Mouse (Mus musculus): ENCODE measurements at regions not wholly inside any gene's neighbourhood (a gene's known extent, or its start where the extent isn't known, plus 50 kb on each side); places are given as distances from the start of the nearest gene placed in this dataset.

DNA sequence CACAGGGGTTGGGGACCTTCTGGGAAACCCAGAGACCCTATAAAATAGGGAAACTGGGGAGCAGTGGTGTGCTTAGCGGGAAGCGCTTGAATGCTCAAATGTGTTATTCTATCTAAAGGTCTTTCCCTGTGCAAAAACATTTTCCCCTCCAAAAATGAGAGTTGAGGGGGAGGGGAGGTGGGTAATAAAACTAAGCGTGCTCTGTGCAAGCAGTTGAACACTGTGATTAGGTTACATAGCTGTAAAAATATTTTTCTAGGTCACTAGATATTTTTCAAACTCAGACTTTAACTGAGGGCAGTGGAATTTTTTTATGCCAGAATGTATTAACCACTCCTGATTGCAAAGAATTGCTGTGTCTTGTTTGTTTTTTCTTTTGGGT lies 77.0 kb upstream of the Tbl1x start:
- DNase-seq (ENCODE audit: low spot score) = no peak

DNA sequence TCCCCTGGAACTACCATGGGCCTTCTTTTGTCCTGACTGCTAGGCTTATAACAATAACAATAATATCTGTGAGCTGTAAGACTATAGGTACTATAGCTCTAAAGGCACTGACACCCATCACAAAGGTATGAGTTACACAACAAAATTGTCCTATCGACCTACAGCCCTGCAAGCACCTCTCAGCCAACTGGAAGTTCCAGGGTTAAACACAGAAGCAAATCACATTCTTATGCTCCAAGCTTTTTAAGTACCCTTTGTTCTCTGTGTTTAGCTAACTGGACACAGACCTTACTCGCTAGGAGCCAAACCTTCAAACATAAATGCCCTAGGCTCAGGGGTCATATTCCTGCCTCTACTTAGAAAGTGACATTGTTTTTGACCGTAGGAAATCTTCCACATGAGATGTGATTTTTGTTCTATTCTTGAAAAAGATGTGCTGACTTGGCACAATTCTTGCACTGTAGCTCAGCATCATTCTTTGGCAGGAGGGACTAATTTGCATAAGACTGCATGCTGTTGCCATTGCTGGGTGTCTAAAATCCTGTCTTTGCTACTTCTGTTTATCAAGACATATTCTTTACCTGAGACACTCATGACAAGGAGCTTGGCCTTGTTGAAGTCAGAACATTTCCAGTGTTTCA lies 66.8 kb upstream of the Tbl1x start:
- no peak for DNase-seq (ENCODE audit: low spot score)

DNA sequence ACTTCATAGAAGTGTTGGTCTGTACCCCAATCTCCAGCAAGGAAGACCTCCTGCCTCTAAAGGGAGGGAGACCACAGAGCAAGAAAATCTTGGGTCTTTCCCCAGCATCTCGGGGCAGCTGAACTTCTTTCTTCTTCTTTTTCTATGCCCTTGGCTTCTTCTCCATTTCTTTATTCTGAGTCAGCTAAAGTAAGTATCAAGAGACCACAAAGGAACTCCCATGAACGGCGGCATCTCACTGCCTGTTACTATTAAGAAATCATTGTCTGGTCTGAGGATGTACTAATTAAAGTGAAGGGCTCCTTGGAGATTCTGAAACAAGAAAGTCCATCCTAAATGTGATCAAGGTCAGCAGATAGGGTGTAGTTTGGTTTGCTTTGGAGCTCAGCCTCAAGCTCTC lies 64.1 kb upstream of the Tbl1x start:
- no peak for DNase-seq (ENCODE audit: low spot score)

DNA sequence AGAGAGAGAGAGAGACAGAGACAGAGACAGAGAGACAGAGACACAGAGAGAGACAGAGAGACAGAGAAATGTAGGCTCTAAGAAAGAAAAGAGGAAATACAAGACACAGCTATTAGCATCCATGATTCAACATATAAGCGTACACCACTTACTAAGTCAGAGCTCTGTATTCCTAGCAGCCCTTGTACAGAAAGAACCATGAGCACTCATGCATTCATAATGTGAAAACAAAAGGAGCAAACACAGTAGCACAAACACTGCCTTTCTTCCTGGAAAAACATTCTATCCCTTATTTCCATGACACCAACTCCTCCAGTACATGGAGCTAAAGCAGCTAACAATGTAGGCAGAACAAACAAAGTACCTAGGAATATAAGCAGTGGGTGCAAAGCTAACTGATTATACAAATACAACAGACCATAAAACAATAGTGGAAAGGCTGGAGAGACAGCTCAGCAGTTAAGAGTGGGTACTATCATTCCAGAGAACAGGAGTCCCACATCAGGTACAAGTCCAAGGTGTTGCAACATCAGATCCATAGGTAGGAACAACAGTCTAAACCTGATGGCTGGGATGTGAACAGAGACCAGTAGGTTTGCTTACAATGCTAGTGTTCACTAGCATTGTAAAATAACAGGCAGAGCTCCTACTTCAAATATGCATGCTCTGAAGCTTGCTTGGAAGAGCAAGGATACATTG lies 58.7 kb upstream of the Tbl1x start:
- DNase-seq (ENCODE audit: low spot score) = no peak
